Mouse (Mus musculus): ENCODE data around the gene Ilf3.

The Ilf3 gene

DNA sequence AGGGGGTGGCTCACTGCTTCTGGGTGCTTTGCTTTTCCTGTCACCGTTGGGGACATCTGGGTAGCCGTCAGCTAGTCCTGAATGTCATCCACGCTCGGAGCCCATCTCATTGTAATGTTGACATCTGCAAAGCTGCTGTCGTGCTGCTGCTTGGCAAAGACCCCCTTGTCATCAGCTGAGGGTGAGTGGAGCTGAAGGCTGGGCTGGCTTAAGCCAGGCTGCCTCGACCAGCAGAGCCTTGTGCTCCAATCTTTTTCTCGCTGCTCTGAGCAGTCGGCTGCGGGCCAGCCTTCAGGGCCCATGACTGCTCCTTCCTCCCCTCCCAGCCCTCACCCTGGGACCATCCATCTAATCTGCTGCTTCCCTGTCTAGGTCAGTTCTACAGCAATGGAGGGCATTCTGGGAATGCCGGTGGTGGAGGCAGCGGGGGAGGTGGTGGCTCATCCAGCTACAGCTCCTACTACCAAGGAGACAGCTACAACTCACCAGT, 35.1 kb downstream of the Ilf3 start:
- no peak for DNase-seq (ENCODE audit: low read depth, low spot score)

DNA sequence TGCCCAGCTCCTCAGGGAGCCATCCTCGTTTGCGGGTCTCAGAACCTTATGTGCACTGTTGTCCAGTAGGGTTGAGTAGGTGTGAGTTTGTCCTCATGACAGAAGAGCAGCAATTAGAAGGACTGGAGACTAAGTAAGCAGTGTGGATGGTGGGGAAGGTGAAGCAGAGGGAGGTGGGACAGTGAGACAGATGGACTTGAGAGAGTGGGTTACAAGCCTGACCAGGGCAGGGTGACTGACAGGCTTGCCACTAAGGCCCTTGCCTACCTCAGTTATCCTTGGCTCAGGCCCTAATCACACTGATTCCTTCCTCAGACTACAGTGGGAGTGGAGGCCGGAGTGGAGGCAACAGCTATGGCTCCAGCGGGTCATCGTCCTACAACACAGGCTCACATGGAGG, 36.1 kb downstream of the Ilf3 start:
- no peak for DNase-seq (ENCODE audit: low read depth, low spot score)

DNA sequence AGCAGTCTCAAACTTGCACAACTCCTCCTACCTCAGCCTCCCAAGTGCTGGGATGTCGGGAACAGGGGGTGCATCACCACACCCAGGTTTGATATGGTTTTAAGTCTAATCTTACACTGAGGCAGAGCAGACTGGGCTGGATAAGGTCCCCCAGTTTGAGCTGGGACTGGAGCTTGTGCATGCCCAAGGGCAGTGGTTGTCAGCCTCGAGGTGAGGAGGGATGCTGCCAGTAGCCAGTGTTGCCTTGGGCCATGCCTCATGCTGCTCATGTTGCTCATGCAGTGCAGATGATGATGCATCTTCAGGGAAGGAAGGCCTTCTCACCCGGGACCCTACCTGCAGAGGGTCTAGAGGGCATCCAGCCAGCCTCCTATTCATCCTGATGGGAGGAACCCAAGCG, 37.9 kb downstream of the Ilf3 start:
- DNase-seq (ENCODE audit: low read depth, low spot score), result no peak

DNA sequence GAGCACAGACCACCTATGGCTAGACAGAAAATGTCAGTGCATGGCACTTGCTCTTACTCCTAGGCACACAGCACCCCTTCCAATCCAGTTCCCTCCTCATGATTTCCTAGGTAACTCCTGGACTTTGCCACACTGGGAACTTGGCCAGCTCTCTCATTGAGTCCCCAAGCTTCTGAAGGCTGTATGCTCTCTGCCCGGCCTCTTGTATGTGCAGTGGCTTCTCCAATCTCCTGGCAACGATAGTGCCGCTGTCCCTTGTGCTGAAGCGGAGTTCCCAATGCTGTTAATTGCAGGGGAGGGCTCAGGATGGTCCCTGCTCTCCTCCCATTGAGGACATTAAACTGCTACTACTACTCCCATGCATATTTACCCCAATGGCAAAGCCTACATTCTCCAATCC, 40.3 kb downstream of the Ilf3 start:
- no peak for DNase-seq (ENCODE audit: low read depth, low spot score)

DNA sequence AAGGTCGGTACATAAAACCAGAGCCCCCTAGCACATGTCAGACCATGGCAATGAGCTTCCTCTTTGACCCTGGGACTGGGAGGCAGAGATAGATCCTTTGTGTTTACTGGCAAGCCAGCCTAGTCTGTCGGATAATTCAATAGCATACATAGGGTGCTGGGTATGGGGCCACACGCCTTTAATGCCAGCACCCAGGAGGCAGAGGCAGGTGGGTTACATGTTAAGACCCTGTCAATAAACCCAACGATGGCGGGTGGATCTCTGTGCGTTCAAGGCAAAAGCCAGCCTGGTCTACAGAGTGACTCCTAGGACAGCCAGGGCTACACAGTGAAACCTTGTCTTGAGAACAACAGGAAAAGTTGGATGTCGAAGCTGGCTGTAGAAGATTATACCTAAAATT, 41.0 kb downstream of the Ilf3 start:
- no peak for DNase-seq (ENCODE audit: low read depth, low spot score)

DNA sequence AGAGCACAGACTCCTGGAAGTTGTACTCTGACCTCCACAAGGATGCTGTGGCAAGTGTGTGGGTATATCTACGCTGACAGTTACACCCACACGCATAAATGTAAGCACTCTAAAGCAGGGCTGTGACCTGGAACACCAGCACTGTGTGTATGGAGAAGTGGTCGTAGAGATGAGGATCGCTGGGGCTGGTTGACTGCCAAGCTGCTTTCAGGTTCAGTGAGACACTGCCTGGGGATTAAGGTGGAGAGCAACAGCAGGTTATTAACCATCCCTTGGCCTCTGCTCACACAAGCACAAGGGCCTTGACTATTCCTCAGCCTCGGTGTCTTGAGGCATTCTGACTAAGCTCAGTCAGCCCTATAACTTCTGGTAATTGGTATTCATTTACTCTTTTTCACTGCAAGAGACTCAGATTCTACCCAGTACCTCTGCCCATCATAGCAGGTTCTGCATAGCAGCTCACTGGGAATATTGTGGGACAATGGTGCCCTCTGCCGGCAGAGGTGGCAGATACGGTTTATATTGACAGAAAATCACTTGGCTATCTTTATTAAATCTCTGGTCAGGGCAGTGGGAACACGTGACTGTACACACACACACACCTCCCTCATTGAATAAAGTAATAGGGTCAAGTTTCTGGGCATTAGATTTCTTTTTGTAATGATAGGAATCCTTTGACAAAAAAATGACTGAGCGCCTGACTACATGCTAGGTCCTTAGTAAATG, 42.1 kb downstream of the Ilf3 start:
- DNase-seq (ENCODE audit: low read depth, low spot score), result peak; percentile 59

DNA sequence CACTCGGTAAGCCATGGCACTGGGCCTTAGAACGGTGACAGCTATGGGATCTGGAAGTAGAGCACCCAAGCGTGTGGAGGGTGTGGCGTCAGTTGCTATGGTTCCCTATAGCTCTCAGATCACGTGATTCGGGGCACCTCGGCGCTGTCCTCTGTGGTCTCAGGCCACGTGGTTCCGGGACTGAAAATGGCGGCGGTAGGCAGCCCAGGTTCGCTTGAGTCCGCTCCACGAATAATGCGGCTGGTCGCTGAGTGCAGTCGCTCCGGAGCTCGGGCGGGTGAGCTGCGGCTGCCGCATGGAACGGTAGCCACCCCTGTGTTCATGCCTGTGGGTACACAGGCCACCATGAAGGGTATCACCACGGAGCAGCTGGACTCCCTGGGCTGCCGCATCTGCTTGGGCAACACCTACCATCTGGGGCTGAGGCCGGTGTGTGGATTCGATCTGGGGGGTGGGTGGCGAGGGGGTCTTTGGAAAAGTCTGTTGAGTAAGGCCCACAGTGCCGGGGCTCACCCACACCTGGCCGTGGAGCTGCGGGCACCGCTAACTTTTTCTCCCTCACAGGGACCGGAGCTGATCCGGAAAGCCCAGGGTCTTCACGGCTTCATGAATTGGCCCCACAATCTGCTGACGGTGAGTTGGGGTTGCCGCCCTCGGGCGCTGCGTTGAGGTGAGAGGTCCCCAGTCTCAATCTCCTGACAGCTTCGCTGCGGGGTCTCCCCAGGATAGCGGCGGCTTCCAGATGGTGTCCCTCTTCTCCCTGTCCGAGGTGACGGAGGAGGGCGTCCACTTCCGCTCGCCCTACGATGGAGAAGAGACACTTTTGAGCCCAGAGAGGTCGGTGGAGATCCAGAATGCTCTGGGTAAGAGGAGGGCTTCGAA, 44.2 kb downstream of the Ilf3 start, which contains the start of gene Qtrt1:
Qtrt1 (plus strand) TSS at position 169 of the 882 bp plus-strand sequence.
- DNase-seq (ENCODE audit: low read depth, low spot score), result peak; percentile 89

DNA sequence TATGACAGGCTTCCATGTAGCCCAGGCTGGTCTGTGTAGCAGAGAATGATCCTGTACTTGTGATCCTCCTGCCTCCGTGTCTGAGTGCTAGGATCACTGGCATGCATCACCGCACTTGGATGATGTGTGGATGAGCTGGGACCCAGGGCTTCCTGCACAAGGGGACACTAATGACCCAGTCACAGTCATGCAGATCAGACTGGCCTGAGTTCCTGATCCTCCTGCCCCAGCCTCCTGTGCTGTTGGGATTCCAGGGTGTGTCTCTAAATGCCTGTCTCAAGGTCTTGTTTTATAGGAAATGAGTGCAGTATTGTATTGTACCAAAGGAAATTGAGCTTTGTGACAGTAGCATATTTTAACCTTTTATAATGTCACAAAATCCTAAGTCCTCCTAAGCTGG, 50.2 kb downstream of the Ilf3 start:
- no peak for DNase-seq (ENCODE audit: low read depth, low spot score)

DNA sequence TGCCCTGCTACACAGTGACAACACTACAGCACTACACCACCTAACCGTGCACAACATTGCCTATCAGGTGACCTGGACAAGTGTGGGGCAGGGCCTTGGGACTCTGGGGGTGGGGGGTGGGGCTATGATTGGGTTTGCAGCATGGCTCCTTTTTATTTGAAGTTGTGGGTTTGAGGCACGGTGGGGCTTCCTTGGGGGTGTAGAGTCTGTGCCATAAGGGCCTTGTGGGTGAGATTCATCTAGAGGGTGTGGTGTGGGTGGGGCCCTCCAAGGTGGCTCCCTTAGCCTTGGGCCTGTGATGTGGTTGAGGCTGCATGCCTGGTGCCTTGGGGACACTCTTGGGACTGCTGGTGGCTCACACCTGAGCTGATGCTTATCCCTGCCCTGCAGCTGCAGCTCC, 52.0 kb downstream of the Ilf3 start:
- no peak for DNase-seq (ENCODE audit: low read depth, low spot score)

DNA sequence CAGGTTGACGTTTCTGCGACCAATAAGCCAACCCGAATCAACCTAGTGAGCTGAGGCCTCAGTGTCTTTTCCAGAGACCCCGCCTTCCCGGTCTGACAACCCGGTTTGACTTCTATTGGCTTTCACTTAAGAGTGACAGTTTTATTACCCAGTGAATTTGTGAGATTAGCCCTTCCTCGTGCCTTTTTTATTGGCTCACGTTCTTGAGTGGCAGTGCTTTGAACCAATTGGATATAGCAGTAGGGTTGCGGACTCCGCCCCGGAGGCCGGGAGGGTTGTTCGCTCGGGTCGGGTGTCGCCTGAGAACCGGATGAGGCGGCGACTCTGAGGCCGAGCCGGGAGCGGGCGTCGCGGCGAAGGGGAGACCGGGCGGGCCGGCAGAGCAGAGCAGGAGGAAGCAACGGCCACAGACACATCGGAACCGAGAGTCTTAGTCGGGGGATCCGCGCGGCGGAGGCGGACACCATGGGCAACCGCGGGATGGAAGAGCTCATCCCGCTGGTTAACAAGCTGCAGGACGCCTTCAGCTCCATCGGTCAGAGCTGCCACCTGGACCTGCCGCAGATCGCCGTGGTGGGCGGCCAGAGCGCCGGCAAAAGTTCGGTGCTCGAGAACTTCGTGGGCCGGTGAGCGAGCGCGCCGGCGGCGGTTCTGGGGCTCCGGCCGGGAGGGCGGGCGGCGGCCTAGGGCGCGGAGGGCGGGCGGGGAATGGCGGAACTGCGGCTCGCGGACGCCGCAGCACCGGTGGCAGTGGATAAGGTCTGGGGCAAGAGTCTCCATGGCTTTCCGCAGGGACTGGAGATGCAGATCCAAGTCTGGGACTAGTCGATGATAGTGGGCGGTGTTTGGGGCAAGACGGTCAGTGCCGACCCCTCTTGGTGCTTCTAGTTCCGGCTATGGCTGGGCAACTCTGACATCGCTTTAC, 57.2 kb downstream of the Ilf3 start, which contains the start of gene Dnm2:
Dnm2 (plus strand) TSS at position 278 of the 925 bp plus-strand sequence.
- DNase-seq (ENCODE audit: low read depth, low spot score), result peak; percentile 99

DNA sequence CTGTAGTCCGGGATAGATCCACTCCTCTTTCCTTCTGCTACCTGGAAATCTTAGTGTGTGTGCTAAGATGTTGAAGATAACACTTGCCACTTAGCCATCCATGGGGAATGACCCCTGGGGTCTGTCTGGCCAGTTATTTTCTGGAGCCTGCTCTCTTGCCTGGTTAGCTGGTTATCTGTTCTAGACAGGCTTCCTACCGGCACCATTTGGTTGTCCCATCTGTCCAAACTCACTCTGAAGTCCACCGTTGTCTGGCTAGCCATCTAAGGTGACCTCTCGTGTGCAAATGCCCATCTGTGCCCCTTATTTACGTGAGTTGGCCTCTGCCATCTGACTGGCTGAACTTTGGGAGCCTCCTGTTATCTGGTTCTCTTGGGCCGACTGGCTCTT, 57.9 kb downstream of the Ilf3 start:
- no peak for DNase-seq (ENCODE audit: low read depth, low spot score)

DNA sequence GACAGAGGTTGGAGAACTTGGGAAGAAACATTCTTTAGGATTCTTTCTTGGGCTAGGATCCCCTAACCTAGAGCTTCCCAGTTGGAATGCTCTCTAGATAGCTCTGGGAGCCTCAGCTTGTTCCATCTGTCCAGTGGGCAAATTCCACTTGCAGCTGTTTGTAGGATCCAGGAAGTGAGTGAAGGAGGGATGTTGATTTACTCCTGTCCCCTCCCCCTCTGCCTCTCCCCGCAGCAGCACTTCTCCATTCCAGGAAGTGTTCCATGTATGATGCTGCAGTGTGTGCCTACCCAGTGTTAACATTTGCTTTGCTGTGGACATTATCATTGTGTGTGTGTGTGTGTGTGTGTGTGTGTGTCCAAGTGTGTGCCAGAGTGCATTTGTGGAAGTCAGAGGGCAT, 58.3 kb downstream of the Ilf3 start:
- no peak for DNase-seq (ENCODE audit: low read depth, low spot score)

DNA sequence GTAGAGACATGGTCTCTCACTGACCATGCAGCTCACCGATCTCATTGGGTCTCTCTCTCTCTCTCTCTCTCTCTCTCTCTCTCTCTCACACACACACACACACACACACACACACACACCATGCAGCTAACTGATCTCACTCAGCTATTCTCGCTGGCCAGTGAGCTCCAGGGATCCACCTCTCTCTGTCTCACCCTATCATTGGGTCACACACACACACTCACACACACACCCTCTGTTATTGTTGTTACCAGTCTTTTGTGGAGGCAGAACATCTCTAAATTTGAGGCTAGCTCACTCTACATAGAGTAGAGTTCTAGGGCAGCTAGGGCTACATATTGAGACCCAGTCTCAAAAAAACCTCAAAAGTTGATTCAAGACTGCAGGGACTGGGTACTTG, 58.9 kb downstream of the Ilf3 start:
- DNase-seq (ENCODE audit: low read depth, low spot score), result no peak

DNA sequence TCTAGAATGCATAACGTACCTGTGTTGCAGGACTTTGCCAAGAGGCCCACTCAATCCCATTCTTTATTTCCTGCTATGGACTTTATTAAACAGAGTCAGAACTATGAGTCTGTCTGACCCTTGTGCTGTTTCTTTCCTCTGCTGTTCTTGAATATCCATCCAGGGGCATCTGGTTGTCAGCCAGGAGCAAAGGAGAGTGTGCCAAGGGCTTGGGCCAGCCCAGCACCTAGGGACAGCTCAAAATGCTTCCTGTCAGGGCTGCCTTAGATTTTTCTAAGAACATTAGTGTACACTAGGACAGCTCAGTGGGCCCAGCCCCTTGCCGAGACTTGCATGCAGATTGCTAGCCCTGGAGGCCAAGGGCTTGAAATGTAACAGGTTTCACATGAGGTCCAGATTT, 60.1 kb downstream of the Ilf3 start:
- DNase-seq (ENCODE audit: low read depth, low spot score), result no peak

DNA sequence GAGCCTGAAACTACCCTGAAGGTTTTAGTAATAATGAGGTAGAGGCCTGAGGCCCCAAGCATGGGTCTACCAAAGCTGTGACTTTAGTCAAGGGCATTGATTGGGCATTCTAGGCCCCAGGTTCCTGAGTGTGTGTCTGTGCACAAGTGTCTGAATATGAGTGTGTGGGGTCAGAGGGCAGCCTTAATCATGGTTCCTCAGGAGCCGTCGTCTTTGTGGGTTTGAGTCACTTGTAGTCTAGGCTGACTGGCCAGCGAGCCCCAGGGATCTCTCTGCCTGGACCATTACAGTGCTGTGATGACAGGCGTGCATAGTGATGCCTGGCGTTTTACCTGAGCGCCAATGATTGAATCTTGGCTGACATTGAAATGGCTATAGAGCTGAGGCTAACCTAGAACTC, 60.5 kb downstream of the Ilf3 start:
- no peak for DNase-seq (ENCODE audit: low read depth, low spot score)

DNA sequence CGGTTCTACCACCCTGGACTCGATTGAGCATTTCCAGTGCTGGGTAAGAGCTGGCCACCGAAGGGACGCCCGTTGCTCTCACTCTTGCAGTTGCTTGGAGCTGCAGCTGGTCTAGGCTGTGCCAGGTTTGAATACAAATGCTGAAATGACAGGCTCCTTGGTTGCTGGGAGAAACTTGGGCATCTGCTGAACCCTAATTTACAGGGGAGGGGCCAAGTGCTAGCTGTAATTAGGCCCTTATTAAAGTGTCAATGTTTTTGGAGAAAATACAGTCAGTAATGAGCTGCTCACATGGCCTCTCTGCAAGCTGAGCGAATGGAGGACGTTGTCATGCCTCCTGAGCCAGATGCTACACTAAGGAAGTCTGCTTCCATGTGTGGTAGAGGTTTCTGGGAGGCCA, 63.1 kb downstream of the Ilf3 start:
- peak; percentile 55 for DNase-seq (ENCODE audit: low read depth, low spot score)

DNA sequence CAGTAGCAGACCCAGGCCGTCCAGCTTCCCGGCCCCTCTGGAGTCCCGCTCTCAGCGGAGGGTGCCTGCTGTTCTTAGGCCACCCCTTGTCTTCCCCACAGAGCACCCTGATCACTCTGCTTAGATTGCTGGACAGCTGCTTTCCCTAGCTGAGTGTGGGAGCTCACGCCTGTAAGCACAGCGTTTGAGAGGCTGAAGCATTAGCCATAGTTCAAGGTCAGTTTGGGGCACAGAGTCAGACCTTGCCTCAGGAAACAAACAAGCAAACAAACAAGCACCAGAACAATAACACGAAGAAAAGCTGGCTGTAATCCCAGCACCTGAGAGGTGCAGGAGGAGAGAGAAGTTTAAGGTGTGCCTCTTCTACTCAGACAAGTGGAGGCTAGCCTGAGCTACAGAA, 64.4 kb downstream of the Ilf3 start:
- DNase-seq (ENCODE audit: low read depth, low spot score), result no peak

DNA sequence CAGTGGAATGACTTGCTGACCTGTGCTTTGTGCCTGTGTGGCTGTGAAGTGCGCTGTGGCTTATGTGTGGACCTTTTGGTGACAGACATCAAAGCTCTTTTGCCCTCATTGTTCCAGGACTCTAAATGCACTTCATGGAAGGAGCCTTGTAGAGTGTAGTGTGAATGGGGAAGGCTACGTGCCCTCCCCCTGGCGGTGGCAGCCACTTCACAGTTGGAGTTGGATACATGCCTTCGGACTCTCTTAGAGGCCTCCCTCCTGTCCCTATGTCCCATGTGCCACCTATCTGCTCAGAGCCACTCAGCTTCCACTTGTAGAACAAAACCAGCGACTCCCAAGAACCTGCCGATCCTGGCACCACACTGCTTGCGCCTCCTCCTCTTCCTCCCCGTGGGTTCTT, 66.1 kb downstream of the Ilf3 start:
- DNase-seq (ENCODE audit: low read depth, low spot score), result no peak

DNA sequence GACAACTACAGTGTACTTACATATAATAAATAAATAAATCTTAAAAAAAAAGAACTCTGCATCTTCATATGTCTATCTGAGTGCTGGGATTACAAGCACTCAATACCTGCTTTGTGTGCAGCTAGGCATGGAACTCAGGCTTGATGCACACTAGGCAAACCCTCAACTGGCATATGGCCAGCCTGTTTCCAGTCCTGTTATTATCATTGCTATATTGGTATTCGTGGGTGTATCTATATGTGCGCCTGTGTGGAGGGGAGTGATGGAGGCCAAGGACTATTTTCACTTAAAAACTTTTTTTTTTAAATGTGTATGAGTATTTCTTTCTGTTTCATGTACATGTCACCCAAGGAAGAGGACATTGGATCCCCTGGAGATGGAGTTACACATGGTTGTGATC, 66.7 kb downstream of the Ilf3 start:
- DNase-seq (ENCODE audit: low read depth, low spot score), result no peak

DNA sequence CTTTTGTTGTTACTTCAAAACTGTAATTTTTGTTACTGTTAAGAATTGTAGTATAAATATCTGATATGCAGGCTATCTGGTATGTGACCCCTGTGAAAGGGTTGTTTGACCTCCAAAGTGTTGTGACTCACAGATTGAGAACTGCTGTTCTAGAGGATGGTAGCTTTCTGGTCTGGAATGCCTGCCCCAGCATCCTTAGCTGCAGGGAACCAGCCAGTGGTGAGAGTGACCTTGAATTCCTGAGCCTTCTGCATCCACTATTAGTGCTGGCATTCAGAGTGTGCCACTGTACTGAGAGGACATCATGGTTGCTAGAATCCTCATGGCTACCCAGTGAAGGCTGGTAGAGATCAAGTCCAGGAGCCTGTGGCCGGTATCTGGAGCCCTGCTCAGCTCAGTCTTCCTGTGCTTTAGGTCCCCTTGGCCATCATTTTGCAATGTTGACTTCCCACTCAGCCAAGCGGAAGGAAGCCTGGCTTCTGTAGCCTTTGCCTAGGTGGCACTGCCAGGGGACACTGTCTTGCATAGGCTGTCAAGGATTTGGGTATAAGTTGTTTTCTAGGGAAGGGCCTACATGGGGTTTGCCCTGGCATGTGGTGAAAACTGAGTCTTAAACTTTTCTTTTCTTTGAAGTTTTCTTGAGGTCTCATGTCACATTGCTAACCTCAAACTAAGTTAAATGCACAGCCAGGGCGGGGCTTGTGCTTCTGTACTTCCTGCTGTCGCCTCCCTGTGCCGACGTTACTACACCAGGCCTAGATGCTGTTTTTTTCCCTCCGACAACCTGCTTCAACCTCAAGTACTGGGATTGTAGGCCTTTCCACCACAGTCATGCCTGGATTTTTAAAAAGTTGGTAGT, 68.3 kb downstream of the Ilf3 start:
- DNase-seq (ENCODE audit: low read depth, low spot score), result no peak

DNA sequence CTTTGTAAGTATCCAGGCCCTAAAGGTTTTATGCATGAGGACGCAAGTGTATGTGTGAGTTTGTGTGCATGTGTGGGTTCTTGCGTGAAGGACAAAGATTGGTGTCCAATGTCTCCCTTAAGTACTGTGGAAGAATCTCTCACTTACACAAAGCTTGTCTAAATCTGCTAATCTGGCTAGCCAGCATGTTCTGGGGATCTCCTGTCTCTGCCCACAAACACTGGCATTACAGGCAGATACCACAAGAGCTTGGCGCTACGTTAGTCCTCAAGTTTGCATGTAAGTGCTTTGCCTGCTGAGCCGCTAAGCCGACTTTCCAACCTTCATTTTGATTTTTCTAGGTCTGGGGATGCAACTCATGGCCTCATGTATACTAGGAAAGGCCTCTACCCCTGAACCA, 69.9 kb downstream of the Ilf3 start:
- DNase-seq (ENCODE audit: low read depth, low spot score), result no peak
